Mouse (Mus musculus): ENCODE data around the gene Psmb4.

DNA sequence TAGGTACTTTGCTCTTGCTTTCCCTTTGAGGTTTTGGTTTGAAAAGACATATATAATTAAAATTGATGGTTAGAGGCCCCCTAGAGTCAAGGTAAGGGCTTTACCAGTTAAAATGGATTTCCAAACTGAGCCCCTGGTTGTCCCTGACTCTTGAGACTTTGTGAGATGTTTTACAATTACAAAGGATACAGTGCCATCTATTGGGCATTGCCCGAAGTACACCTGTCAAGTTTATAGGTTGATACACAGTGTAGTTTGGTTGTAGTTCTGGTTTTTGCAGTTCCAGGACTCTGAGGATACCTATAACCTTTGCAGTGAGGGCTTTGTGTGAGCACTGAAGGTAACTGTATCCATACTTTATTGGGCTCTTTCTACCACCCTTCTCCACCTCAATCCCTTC lies 37.4 kb downstream of the Psmb4 start:
- TF ChIP-seq GATA1 (IDR thresholded peaks at IDR 0.05; ENCODE audit: low read length) (no peak), TAL1 (IDR thresholded peaks at IDR 0.05; ENCODE audit: low read length) (no peak)

Measured in erythroblast, embryonic 14.5 days (primary cell).